Mouse (Mus musculus) neutrophil, adult 5-6 weeks (primary cell): Measurements from ENCODE around the gene Phf14. TPM values are rescaled to one million over a fixed set of nuclear protein-coding genes. Genes with fewer than 3 reads are reported as not detected.

Source experiments
- total RNA-seq: library from RNA; stranded (forward); fragments of 200-1000 nt; gene quantifications from 2 replicates; pipeline ENCODE4 v1.2.3, GENCODE M21; 2017

Phf14 gene
- total RNA-seq, 1 experiment from 2014 or later, result 128 TPM

Other genes with a start within 250 kb of the Phf14 start
- gene Ndufa4, start 312 bp upstream of the Phf14 start, total RNA-seq, result 62.4 and 66.8 TPM in 2 replicates